Mouse (Mus musculus) CH12.LX (cell line): ENCODE measurements around the gene Ost4.

Source experiments
- CTCF ChIP-seq, 2 experiments: IDR thresholded peaks in 1 of 2; conservative IDR thresholded peaks in 1 of 2; 2 replicates each; pipeline ENCODE4 v1.5.1; 2011 to 2012; ENCODE audit warnings: low read depth in 2 of 2, low read length in 2 of 2, improper control_type of control experiment in 1 of 2, inconsistent platforms in 1 of 2, mild to moderate bottlenecking in 1 of 2, moderate library complexity in 1 of 2
- E2F4 ChIP-seq: IDR thresholded peaks from 2 replicates; pipeline ENCODE4 v1.6.1; 2011; ENCODE audit warnings: low read depth, low read length, improper control_type of control experiment; ENCODE audit not compliant: insufficient replicate concordance
- EP300 ChIP-seq: IDR thresholded peaks from 2 replicates; pipeline ENCODE4 v1.6.1; 2011; ENCODE audit warnings: low read length, improper control_type of control experiment
- HCFC1 ChIP-seq: IDR thresholded peaks from 2 replicates; pipeline ENCODE4 v1.6.1; 2012; ENCODE audit warnings: low read depth, mild to moderate bottlenecking, inconsistent platforms, low read length, improper control_type of control experiment
- MAX ChIP-seq: IDR thresholded peaks from 2 replicates; pipeline ENCODE4 v1.6.1; 2011; ENCODE audit warnings: low read length, improper control_type of control experiment
- MXI1 ChIP-seq: IDR thresholded peaks from 2 replicates; pipeline ENCODE4 v1.6.1; 2011; ENCODE audit warnings: mild to moderate bottlenecking, low read depth, low read length, improper control_type of control experiment
- POLR2A ChIP-seq: IDR thresholded peaks from 2 replicates; pipeline ENCODE4 v1.6.1; 2011; ENCODE audit warnings: low read depth, mild to moderate bottlenecking, improper control_type of control experiment, low read length
- RCOR1 ChIP-seq: conservative IDR thresholded peaks from 2 replicates; pipeline ENCODE4 v1.6.1; 2012; ENCODE audit warnings: low read depth, mild to moderate bottlenecking, inconsistent platforms, low read length, improper control_type of control experiment
- USF1 ChIP-seq: IDR thresholded peaks from 2 replicates; pipeline ENCODE4 v1.6.1; 2014; ENCODE audit warnings: low read depth, mild to moderate bottlenecking, inconsistent platforms, low read length, improper control_type of control experiment
- ZKSCAN1 ChIP-seq: IDR thresholded peaks from 2 replicates; pipeline ENCODE4 v1.6.1; 2012; ENCODE audit warnings: low read depth, inconsistent platforms, low read length, improper control_type of control experiment, borderline replicate concordance
- ZNF384 ChIP-seq: IDR thresholded peaks from 2 replicates; pipeline ENCODE4 v1.6.1; 2012; ENCODE audit warnings: low read depth, low read length, improper control_type of control experiment, inconsistent platforms

- TF ChIP-seq USF1 (no peak), CTCF (conservative IDR thresholded peaks at IDR 0.05 in 1 of 2, IDR thresholded peaks at IDR 0.05 in 1 of 2; ENCODE audit: low read depth in 2 of 2, low read length in 2 of 2) (no peak), ZNF384 (no peak), MAX (no peak), POLR2A (no peak), HCFC1 (no peak), ZKSCAN1 (no peak), RCOR1 (no peak), MXI1 (no peak), EP300 (no peak), E2F4 (no peak)
Measured at GRCm38 (mm10) chr5:30864322-30864721, 43.3 kb downstream of the Ost4 start.
